Mouse (Mus musculus) cerebellum, adult 8-10 months (tissue): ENCODE data around the gene Eddm3b.
"Not testable (repeated sequence)": the region's sequence is repeated elsewhere in the genome, so short reads cannot be mapped to it uniquely, and the experiment has no call there.

Experiments
- DNase-seq: peaks from one replicate; pipeline ENCODE4 v3.0.0; 2022

Gene Eddm3b

GRCm38 (mm10) chr14:51145521-51145920, 31.3 kb downstream of the Eddm3b start:
- DNase-seq: no peak

- DNase-seq: no peak
Measured at GRCm38 (mm10) chr14:51146685-51147084, 32.5 kb downstream of the Eddm3b start, which contains the start of gene Rnase1. TSS of gene Rnase1 (minus strand) at chr14:51146785.

GRCm38 (mm10) chr14:51148006-51148405, 33.8 kb downstream of the Eddm3b start:
- no peak for DNase-seq

GRCm38 (mm10) chr14:51149164-51149563, 34.9 kb downstream of the Eddm3b start:
- DNase-seq: no peak

- no peak for DNase-seq
Measured at GRCm38 (mm10) chr14:51150206-51150831, 36.1 kb downstream of the Eddm3b start.

- DNase-seq: no peak
Measured at GRCm38 (mm10) chr14:51152249-51152870, 38.1 kb downstream of the Eddm3b start.

GRCm38 (mm10) chr14:51156056-51156735, 42.0 kb downstream of the Eddm3b start:
- no peak for DNase-seq

- DNase-seq: no peak
Measured at GRCm38 (mm10) chr14:51156736-51157068, 42.5 kb downstream of the Eddm3b start.

- no peak for DNase-seq
Measured at GRCm38 (mm10) chr14:51157072-51157471, 42.8 kb downstream of the Eddm3b start.

- not testable (repeated sequence) for DNase-seq
Measured at GRCm38 (mm10) chr14:51161976-51162375, 47.8 kb downstream of the Eddm3b start, which contains the start of gene Rnase2b. TSS of gene Rnase2b (plus strand) at chr14:51162260.

- not testable (repeated sequence) for DNase-seq
Measured at GRCm38 (mm10) chr14:51163323-51163722, 49.1 kb downstream of the Eddm3b start.

- DNase-seq: no peak
Measured at GRCm38 (mm10) chr14:51165435-51165834, 51.2 kb downstream of the Eddm3b start.

GRCm38 (mm10) chr14:51166068-51166467, 51.8 kb downstream of the Eddm3b start:
- no peak for DNase-seq
